Mouse (Mus musculus): Measurements from ENCODE around the gene Vdr.
A peak's percentile ranks its signal among the peaks of the same experiment; 100 is the strongest.

DNA sequence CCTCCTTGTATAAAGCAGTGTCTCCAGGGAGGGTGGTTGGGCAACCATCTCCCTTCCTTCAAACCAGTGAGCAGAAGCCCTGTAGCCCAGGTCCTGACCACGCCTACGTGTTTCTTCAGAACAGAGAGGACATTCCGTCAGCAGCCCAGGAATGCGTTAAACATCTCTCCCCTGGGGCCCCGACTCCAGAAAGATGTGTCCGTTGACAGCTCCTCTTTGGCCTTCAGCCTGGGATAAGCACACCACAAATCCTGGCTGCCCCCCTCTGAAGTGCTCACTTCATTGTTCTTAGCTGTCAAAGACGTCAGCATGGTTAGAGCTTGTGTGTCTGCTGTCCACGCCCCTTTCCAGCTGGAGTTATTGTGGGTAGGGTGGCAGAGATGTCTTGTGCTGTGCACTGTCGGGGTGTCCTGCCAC lies 3.9 kb upstream of the Vdr start:
- TF ChIP-seq CTCF (IDR thresholded peaks at IDR 0.05) (no peak), EP300 (IDR thresholded peaks at IDR 0.05) (peak; percentile 48; the same call in 1 of the 2 replicates)

Data from lung, postnatal 0 days (tissue).